Mouse (Mus musculus): ENCODE measurements around the gene Aurka. TPM values are rescaled to one million over a fixed set of nuclear protein-coding genes. Genes with fewer than 3 reads are reported as not detected.

Aurka gene
- total RNA-seq (2017), result 2.7 and 5.4 TPM in 2 replicates

GRCm38 (mm10) chr2:172370411-172371223 is at the start of gene Aurka, which contains the start of gene Cstf1:
Gene Aurka, minus strand, starts transcription at chr2:172370535.
Gene Cstf1, plus strand, starts transcription at chr2:172370681.
- ATAC-seq (ENCODE audit: extremely low read depth, insufficient number of reproducible peaks, low FRiP score, poor library complexity, severe bottlenecking), result peak; percentile 92

- ATAC-seq (ENCODE audit: extremely low read depth, insufficient number of reproducible peaks, low FRiP score, poor library complexity, severe bottlenecking), result no peak
Measured at GRCm38 (mm10) chr2:172418208-172418607, 47.9 kb upstream of the Aurka start.

- ATAC-seq (ENCODE audit: extremely low read depth, insufficient number of reproducible peaks, low FRiP score, poor library complexity, severe bottlenecking), result no peak
Measured at GRCm38 (mm10) chr2:172416876-172417275, 46.5 kb upstream of the Aurka start.

- ATAC-seq (ENCODE audit: extremely low read depth, insufficient number of reproducible peaks, low FRiP score, poor library complexity, severe bottlenecking), result no peak
Measured at GRCm38 (mm10) chr2:172416218-172416617, 45.9 kb upstream of the Aurka start.

GRCm38 (mm10) chr2:172413894-172414293 is 43.6 kb upstream of the Aurka start:
- ATAC-seq (ENCODE audit: extremely low read depth, insufficient number of reproducible peaks, low FRiP score, poor library complexity, severe bottlenecking), result no peak

- ATAC-seq (ENCODE audit: extremely low read depth, insufficient number of reproducible peaks, low FRiP score, poor library complexity, severe bottlenecking), result no peak
Measured at GRCm38 (mm10) chr2:172413273-172413672, 42.9 kb upstream of the Aurka start.

- peak; percentile 27; the same call in 1 of the 2 replicates for ATAC-seq (ENCODE audit: extremely low read depth, insufficient number of reproducible peaks, low FRiP score, poor library complexity, severe bottlenecking)
Measured at GRCm38 (mm10) chr2:172412454-172412853, 42.1 kb upstream of the Aurka start.

- no peak for ATAC-seq (ENCODE audit: extremely low read depth, insufficient number of reproducible peaks, low FRiP score, poor library complexity, severe bottlenecking)
Measured at GRCm38 (mm10) chr2:172411091-172411490, 40.8 kb upstream of the Aurka start.

GRCm38 (mm10) chr2:172410686-172411085 is 40.4 kb upstream of the Aurka start:
- ATAC-seq (ENCODE audit: extremely low read depth, insufficient number of reproducible peaks, low FRiP score, poor library complexity, severe bottlenecking), result no peak

- no peak for ATAC-seq (ENCODE audit: extremely low read depth, insufficient number of reproducible peaks, low FRiP score, poor library complexity, severe bottlenecking)
Measured at GRCm38 (mm10) chr2:172407499-172407898, 37.2 kb upstream of the Aurka start.

- no peak for ATAC-seq (ENCODE audit: extremely low read depth, insufficient number of reproducible peaks, low FRiP score, poor library complexity, severe bottlenecking)
Measured at GRCm38 (mm10) chr2:172406173-172406572, 35.8 kb upstream of the Aurka start.

- no peak for ATAC-seq (ENCODE audit: extremely low read depth, insufficient number of reproducible peaks, low FRiP score, poor library complexity, severe bottlenecking)
Measured at GRCm38 (mm10) chr2:172405011-172405410, 34.7 kb upstream of the Aurka start.

- ATAC-seq (ENCODE audit: extremely low read depth, insufficient number of reproducible peaks, low FRiP score, poor library complexity, severe bottlenecking), result no peak
Measured at GRCm38 (mm10) chr2:172404239-172404638, 33.9 kb upstream of the Aurka start.

GRCm38 (mm10) chr2:172401116-172401825 is 30.9 kb upstream of the Aurka start:
- peak; percentile 83 for ATAC-seq (ENCODE audit: extremely low read depth, insufficient number of reproducible peaks, low FRiP score, poor library complexity, severe bottlenecking)

- peak; percentile 69 for ATAC-seq (ENCODE audit: extremely low read depth, insufficient number of reproducible peaks, low FRiP score, poor library complexity, severe bottlenecking)
Measured at GRCm38 (mm10) chr2:172399901-172400300, 29.6 kb upstream of the Aurka start.

- no peak for ATAC-seq (ENCODE audit: extremely low read depth, insufficient number of reproducible peaks, low FRiP score, poor library complexity, severe bottlenecking)
Measured at GRCm38 (mm10) chr2:172395961-172396360, 25.6 kb upstream of the Aurka start.

GRCm38 (mm10) chr2:172394671-172395070 is 24.3 kb upstream of the Aurka start:
- no peak for ATAC-seq (ENCODE audit: extremely low read depth, insufficient number of reproducible peaks, low FRiP score, poor library complexity, severe bottlenecking)

GRCm38 (mm10) chr2:172394052-172394392 is 23.7 kb upstream of the Aurka start:
- no peak for ATAC-seq (ENCODE audit: extremely low read depth, insufficient number of reproducible peaks, low FRiP score, poor library complexity, severe bottlenecking)

GRCm38 (mm10) chr2:172393391-172394051 is 23.2 kb upstream of the Aurka start, which contains the start of gene Cass4:
Gene Cass4, plus strand, starts transcription at chr2:172393794.
- ATAC-seq (ENCODE audit: extremely low read depth, insufficient number of reproducible peaks, low FRiP score, poor library complexity, severe bottlenecking), result peak; percentile 82
